Mouse (Mus musculus) frontal cortex, postnatal 10 days (tissue): ENCODE results near the gene Ndufaf8.

Source experiments
- DNase-seq, 2 experiments: peaks; one replicate each; pipeline ENCODE4 v3.0.0; 2022; ENCODE audit warnings: low spot score in 2 of 2, mixed read lengths in 1 of 2

Ndufaf8 gene

DNA sequence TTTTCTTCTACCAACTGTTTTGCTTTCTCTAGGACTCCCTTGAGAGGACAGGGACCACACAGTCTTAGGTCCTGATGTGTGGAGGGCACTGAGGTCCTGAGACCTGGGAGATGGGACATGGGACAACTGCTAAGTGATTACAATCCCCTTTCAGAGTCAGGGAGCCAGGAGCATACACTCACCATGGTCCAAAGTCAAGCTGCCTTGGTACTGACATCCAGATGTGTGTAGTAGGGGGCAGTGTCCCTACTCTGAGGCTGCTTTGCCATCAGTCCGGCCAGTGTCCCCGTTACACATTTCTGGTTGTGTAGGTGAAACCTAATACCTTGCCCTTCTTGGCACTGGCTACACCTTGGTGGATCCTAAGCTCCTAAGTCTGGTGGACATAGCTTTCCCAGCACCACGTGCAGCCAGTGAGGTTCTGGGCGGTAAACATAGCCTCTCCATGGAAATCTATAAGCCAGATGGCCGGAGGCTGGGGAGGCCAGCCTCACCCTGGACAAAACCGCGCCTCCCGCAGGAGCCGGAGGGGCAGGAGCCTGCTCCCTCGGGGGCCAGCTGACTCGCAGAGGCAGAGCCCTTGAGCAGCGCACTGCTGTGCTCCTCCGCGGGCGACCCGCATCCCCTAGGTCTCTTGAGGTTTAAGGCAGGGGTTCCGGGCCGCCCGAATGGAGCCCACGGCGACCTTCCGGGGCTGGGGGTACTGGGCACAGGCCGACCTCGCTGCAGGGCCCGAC is 12.7 kb upstream of the Ndufaf8 start:
- peak in 1 of 2 experiments; percentile 33 for DNase-seq

DNA sequence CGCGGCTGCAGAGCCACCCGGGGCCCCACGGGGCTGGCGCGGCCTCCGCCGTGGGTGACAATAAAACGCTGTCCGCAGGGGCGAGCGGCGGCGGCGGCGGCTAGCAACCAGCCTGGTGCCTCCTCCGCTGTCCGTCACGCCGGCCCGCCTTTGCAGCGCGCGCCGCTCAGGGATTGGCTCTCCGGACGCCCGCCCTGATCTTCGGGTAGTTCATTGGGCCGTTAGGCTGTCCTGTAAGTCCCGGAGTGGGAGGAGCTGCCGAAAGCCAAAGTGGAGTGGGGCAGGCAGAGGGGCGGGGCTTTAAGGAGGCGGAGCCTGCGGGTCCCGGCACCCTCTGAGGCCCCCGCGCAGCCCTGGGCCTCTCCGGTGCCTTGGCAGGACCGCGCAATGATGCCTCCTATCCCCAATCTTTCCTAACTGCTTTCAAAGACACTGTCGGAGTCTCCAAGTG is 12.0 kb upstream of the Ndufaf8 start, which contains the start of gene Cep131:
TSS of gene Cep131 (minus strand) at position 126 of the 451 bp plus-strand sequence.
- DNase-seq: peak; percentile 95 to 98

DNA sequence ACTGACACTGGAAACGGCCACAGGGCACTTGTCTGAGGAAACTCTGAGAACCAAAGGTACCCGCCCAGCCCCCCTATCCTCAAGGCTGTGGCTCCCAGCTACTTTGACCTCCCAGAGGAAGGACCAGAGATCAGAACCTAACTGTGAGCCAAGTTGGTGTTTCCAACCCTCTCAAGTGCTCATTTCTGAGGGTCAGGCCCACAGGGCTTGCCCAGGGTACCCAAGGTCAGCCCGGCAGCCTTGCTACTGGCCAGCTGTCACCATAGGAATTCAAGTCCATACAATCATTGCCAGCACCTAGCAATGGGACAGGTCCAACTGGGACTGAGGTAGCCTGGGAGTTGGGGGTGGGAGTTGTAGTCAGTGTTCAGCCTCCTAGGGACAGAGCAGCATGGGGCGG is 8.1 kb upstream of the Ndufaf8 start:
- DNase-seq: no peak

DNA sequence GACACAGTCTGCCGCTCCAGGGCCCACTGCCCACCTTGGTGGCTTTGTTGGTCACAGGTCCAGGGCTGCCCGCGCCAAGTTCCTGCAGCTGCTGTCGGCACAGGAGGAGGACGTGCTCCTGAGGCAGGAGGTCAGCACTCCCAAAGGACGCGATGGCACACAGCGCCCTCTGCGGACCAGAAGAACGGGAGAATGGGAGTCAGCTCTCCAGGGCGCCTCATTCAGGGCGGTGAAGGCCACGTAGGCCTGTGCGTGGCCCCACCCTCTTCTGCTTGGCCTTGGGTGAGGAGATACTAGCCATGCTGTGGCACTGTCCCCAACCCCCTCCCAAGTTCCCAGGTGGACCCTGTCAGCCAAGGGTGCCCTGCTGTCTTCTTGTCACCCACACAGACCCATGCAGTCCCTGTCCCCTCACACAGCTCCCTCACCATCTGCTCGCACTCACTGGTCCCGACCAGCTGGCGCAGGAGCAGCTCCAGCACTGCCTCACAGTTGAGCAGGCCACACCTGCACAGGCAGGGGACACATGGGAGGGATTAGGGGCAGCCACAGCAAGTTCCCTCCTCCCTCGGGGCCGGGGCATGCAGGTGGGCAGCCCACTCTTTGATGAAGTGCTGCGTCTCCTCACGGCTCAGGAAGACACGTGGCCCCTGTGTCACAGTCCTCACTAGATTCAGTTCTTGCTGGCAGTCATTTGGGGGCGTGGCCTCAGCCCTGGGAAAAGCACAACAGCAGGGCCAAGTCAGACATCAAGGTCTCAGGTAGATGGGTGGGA is 5.7 kb upstream of the Ndufaf8 start:
- DNase-seq: no peak

DNA sequence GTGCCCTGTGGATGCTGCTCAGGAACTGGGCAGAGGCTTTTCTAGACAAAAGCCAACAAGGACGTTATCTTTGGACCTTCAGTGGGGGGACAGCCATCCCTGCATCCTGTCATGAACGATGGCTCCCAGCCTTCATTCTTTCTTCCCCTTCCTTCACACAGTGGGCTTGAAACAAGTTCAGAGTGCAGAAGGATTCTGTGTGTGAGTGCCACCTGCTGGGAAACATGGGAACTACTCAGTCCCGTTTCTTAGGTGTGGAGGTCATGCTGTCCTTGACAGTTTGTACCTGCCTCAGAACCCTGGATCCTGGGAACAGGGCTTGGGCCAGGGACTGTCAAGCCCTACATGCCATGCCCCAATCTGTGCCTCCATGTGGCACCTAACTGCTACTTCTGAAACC is 2.3 kb downstream of the Ndufaf8 start:
- peak in 1 of 2 experiments; percentile 63 for DNase-seq

DNA sequence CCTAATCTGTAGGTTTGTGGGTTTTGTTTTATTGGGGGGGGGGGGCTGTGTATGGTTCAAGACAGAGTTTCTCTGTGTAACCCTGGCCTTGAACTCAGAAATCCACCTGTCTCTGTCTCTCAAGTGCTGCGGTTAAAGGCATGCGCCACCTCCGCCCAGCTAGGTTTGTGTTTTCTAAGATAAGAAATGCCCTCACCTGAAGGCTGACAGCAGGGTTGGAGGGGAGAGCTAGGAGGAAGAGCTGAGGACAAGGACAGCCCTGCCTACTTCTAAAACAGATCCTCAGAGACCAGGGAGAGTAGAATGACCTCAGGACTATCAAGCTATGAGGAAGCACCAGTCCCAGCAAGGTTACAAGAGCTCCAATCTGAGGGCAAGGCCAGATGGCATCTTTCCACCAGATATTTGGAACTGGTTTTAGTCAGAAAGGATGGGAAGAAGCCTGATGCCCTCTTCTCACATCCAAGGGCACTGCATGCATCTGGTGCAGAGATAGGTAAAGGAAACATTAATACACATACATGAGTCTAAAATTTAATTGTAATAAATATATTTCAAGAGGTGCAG is 4.8 kb downstream of the Ndufaf8 start:
- DNase-seq: no peak

DNA sequence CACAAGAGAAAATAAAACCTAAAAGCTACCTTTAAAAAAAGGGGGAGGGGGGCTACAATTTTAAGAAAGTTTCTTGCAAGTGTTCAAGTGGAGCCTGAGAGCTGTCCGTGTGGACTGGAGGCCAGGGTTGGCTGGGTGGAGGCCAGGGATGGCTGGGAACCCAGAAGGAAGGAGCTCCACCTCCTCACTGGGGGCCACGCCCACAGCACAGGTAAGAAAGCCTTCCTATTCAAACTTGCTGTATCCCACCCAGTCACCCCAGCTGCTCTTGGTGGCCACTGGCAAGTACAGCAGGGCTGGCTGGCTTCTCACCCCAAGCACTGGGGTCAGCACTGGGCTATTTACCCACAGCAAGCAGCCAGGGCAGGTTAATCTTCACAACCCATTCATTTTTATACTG is 8.3 kb downstream of the Ndufaf8 start:
- no peak for DNase-seq

DNA sequence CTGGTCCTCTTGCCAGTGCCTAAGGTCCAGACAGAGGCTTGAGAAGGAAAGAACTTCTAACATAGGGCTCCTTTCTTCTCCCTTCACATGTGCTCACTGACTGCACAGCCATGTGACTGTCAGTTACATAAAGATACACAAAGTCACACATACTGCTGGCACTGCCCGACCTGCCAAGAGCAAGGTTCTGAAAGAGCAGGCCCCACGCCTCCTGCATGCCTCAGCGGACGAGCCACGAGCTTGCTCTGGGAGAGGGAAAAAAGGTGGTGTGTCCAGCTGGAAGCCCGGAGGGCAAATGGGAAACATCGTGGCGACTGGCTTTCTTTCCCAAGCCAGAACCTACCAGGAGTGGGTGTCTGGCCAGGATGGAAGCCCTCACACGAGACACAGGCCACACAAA is 9.1 kb downstream of the Ndufaf8 start:
- DNase-seq: no peak

DNA sequence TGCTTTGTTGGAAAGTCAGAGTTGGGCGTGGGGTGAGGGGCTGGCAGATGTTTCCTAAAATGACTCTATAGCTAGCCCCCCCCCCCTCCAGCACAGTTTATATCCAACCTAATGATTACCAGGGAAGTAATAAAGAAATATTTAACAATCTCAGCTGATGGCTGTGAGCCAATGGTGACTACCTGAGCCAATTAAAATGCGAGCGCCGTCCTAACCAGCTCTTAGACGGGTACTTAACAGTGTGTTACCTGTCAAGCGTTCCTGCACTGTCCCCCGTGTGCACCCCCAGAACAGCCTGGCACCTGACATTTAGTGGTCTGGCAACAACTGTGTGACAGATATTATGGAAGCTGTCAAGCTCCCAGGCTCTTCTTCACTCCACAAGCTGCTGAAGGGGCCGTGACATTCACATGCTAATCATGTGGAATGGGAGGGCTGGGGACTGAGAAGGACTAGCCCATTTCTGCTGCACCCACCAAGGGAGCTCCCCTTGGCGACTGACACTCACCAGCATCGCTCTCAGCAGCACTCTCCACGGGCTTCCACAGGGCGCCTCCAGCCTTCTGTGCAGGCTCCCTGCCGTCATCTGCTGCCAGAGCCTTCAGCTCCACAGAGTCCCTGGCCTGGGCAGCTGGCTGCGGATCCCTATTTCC is 11.0 kb downstream of the Ndufaf8 start:
- DNase-seq: no peak

DNA sequence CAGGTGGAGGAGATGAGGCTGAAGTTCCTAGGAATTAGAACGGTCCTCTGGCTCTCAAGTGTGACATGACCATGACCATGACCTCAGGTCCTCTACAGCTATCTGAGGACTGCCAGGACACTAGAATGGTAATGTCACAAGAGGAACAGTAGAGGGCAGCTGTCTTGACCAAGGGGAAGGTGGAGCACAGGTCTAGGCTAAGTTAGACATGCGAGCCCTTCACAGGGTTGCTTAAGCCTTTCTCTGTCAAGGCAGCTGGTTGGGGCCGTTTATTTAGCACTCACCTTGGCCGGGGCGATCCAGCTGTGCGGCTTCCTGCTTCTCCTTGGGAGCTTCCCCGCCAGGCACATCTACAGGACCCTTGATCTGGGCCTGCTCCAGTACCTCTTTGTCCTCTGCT is 11.8 kb downstream of the Ndufaf8 start:
- DNase-seq: no peak

DNA sequence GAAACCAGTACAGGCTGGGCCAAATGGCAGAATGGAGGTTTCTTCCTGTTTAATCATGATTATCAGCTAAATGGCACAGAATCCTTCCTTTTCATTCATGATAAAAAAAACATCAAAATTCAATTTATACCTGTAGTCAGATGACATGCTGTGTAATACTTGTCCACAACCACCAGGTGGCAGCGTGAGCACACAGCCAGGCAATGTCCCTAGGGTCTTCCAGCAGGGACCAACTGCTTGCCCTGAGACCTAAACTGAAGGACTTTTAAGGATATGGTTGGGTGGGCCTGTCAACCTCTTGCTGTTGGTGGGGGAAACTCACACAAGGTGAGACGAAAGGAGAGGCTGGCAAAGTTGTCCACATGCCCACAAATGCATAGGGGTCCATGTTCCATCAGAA is 12.3 kb downstream of the Ndufaf8 start:
- DNase-seq: peak in 1 of 2 experiments; percentile 63

DNA sequence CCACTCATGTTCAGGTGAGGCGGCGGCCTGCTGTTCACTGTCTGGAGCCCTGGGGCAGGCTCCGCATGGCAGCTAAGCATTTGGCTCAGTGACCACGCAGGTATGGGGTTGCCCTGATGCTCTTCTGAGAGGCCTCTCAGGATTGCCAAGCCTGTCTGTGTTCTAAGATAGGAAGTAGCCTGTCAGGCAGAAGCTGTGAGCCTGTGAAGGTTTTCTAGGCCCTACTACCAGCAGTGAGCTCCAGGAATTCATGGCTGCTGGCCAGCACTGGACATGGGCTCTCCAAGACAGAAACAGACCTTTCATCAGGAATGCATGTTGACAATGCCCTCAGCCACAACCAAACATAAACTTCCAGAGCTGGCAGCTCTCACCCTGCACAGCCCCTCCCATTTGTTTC is 13.4 kb downstream of the Ndufaf8 start:
- no peak for DNase-seq

DNA sequence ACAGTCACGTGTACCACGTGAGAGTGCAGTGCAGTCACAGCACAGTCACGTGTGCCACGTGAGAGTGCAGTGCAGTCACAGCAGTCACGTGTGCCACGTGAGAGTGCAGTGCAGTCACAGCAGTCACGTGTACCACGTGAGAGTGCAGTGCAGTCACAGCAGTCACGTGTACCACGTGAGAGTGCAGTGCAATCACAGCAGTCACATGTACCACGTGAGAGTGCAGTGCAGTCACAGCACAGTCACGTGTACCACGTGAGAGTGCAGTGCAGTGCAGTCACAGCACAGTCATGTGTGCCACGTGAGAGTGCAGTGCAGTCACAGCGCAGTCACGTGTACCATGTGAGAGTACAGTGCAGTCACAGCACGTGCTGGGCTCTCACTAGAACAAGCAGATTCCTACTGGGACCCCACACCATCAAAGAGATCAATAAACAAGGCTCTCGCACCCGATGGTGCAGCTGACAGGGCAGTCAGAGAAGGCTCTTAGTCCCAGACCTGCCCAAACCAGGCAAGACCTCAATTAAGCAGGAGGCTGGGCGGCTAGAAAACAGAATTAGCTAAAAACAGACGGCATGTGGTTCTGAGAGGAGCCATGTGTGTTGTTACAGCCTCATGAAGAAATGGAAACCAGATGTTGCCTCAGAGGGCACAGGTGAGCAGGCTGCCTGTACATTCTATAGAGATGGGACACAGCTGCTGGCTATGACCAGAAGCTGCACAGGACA is 15.9 kb downstream of the Ndufaf8 start:
- DNase-seq: no peak

DNA sequence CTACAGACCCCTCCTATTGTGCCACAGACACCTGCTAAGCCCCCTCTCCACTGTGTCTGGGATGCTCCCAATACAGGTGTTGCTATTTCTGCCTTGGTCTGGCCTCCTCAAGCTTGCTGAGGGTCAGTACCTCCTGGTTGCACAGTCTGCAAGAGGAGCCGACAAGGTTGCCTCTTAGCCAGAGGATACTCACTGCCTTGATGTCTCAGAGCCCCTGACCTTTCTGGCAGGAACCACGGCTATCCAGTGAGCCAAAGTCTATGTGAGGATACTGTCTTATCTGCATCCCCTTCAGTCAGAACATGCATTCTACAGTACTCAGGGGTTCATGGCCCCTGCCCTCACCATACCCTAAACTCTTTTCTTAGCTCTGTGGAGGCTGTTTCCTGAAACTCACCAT is 18.9 kb downstream of the Ndufaf8 start:
- DNase-seq: no peak

DNA sequence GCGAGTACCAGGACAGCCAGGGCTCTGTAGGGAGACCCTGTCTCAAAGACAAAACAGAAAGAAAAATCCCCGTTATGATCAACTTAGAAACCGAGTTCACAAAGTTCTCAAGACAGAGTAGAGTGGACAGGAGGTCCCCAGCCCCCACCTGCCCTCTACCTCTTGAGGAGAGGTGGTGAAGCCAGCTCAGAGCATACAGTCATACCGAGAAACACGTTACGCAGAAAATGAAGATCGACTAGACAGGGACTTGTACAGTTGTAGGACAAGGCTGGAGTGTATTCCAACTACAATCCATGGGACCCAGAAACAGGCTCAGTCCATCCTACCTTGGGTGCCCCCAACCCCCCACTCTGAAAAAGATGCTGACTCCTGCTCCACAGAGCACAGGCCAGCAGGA is 20.4 kb downstream of the Ndufaf8 start:
- DNase-seq: no peak

DNA sequence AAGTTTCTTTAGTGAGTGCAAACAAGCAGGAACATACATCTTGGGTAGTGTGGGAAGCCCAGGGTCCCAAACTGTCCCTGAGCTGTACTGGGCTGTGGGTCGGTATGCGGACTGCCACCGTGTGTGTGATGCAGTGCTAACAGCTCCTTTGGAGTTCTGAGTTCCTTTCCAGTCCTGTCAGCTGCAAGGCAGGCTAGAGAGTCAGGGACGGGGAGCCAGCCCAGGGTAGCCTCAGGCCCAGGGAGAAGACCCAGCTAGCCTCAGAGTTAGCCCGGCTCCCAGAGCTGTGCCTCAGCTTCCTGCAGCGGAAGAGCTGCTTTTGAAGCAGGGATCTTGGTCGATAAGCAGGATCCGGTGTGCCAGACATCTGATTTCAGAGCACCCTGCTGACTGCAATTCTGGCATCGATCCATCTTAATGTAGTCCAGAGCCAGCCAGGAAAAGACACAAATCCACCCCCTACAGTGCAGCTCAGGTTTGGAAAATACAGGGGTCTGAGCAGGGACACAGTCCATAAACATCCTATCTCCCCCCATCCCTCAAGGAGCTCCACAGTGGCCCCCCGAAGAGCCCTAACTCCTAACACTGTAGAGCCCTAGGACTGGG is 21.3 kb downstream of the Ndufaf8 start:
- DNase-seq: no peak

DNA sequence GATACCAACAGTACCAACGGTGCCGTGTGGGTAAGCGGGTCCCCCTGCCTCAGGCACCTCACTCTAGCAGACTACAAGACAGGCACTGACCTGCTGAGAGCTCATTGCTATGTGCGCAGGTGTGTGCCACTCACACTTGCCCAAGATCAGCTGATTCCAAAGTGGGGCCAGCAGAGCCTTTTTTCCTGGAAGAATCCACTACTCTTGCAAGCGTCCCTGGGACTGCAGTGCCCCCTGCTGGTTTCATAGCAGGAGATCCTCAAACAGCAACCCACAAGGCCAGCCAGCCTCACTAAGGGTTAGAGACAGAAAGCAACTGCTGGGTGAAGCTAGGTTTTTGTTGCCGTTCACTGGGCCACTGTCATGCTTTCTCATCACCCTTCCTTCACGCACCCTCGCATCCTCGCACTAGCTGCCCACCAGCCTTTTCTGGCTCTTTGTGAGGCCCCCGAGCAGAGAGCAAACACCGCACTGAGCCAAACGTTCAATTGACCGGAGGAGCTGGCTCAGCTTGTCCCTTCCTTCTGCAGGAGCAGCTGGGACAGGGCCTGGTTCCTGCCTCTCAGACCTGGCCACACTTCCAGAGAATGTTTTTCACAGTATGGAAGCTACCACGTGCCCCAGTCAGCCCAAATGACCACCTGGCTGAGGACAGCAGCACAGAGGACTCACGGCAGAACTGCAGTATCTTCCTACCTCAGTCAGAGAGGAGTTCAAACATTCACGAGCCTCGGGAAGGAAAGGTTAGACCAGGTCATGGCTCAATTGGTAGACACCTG is 22.1 kb downstream of the Ndufaf8 start:
- peak in 1 of 2 experiments; percentile 68 for DNase-seq

DNA sequence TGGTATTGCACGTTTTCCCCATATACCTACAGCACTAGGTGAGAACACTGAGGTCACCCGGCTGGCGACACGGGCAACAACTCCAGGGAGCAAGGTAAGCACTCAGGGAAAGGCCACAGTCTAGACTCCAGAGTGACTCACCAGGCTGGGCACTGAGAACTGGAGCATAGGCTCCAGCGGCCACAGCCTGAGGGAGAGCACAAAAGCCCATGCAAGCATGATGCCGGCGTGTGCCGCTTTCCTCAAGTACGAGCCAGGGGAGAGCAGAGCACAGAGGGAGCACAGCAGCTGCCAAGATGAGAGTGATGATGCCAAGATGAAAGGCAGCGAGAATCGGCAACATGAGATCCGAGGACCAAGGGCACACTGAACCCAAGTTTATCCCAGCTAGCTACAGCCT is 23.4 kb downstream of the Ndufaf8 start:
- DNase-seq: no peak

DNA sequence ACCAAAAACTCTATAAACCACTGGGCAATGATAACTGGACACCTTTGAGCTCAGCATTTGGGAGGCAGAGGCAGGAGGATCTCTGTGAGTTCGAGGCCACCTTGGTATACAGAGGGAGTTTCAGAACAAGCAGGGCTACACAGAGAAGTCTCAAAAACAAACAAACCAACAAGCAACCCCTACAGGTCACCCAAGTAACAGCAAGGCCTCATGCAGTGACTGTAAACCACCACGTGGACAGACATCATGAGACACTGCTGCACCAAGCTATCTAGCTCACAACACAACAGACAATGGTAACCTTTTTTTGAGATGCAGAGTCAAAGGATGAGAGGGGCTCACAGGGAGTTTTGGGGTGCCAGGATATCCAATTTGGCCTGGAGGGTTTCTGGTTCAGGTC is 28.1 kb downstream of the Ndufaf8 start:
- DNase-seq: no peak

DNA sequence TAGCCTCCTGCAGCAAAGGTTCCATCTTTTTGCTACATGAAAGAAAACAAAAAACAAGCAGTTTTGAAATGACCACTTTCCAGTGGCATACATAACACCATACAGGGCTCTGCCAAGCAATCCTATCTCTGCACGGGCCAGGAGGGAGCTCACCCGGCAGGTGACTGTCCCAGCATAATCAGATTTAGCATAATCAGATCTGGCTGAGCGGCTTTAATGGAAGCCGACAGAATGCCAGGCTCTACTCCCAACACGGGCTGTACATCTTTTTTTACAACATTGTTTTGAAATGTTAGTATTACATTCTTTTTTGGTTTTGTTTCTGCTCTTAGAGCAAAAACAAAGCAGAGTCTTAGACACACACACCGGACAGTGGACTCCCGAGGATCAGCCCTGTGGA is 30.6 kb downstream of the Ndufaf8 start:
- DNase-seq: no peak
